Mouse (Mus musculus): ENCODE measurements around the gene Tmem86a. TPM values are rescaled to one million over a fixed set of nuclear protein-coding genes. Genes with fewer than 3 reads are reported as not detected.

The Tmem86a gene
- polyA plus RNA-seq, 1 experiment, result 2.6 TPM

DNA sequence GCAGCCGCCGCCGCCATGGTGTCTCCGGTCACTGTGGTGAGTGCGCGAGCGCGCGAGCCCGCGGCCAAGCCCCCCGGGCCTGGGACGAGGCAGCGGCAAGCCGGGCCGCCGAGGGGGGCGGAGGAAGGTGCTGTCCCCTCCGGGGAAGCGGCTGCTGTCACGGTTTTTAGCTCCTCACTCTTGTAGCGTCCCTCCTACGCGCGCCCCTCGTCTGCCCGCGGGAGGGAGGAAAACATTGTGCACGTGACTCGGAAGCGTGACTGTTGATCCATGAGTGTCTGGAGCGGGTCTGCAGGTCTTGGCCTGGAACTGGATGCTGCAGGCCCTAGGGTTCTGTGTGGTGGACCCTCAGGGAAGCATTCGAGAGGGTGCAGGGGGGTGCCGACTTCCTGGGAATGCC lies 365 bp downstream of the Tmem86a start:
- Histone ChIP-seq H3K4me3 (ENCODE audit: insufficient read depth, low read depth, low read length) (peak overlapping the region; percentile 88), H3K4me1 (ENCODE audit: control insufficient read depth, insufficient read depth, insufficient read length, low read length) (peaks cover 24% of the 10 kb centered on the region)

DNA sequence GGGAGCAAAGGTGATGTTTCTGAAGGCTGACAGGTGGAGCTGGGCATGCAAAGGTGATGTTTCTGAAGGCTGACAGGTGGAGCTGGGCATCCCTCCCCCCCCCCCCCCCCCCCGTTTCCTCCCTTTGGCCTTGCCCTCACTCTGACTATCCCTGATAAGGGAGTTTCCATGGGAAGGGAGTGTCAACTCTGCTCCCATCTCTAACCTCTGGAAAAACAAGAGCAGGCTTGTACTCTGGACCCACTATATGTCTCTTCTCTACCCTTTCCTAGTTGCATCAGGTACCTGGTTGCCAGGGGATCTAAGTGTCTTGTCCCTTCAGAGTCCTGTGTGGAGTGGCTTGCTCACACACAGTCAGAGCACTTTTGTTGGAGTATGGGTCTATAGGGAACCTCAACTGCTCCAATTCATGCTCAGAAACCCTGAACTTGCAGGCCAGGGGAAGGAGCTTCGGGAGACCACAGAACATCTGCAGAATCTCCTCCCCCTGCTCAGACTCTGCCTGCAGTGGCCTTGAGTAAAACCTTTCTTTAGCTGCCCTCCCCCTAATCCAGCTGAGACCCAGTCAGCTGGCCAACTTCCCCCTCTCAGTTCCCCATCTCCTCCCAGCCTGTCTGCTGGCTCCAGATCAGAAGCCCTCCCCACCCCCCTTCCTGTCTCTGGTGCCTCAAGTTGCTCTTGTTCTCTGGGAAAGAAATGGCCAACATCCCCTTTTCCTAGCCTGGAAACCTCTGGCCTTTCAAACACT lies 1.2 kb downstream of the Tmem86a start:
- Histone ChIP-seq H3K4me3 (ENCODE audit: insufficient read depth, low read depth, low read length) (peak overlapping the region; percentile 88), H3K4me1 (ENCODE audit: control insufficient read depth, insufficient read depth, insufficient read length, low read length) (peaks cover 24% of the 10 kb centered on the region), H3K27ac (replicated peaks; ENCODE audit: low read depth, low read length) (peak overlapping the region; percentile 80)

More for the DNA sequence above, 365 bp downstream of the Tmem86a start:
- peak overlapping the region; percentile 82 for H3K27ac ChIP-seq (replicated peaks; ENCODE audit: low read depth, low read length)

DNA sequence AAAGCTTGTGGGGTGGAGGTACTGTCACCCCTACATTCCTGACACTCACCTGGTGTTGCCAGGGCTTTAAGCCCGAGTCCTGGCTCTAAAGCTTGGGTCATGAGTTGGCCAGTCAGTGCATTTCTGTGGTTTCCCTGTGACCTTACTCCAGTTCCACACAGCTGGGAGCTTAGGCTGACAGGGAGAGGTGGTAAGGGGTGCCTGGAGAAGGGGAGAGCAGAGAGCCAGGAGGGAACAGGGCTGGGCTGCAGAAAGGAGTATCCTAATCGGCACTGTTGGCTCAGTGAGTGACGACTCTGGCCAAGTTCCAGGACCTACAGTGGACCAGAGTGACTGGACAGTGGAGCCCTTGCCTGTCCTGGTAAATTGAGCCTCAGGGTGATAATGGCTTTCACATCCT lies 1.9 kb downstream of the Tmem86a start:
- Histone ChIP-seq H3K4me1 (ENCODE audit: control insufficient read depth, insufficient read depth, insufficient read length, low read length) (peaks cover 24% of the 10 kb centered on the region), H3K27ac (replicated peaks; ENCODE audit: low read depth, low read length) (peak overlapping the region; percentile 80), H3K4me3 (ENCODE audit: insufficient read depth, low read depth, low read length) (peak overlapping the region; percentile 38)

DNA sequence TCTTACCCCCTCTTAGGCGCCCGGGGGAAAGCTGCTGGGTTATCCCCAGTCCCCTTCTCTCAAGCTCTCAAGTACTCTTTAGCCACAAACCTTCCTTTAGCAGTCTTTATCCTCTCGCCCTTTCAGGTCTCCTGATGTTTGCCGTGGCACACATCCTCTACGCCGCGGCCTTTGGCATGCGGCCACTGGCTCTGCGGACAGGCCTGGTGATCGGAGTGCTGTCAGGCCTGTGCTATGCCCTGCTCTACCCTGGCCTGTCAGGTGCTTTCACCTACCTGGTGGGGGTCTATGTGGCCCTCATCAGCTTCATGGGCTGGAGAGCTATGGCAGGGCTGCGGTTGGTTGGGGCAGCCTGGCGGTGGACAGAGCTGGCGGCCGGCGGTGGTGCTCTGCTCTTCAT lies 2.9 kb downstream of the Tmem86a start:
- peaks cover 24% of the 10 kb centered on the region for H3K4me1 ChIP-seq (ENCODE audit: control insufficient read depth, insufficient read depth, insufficient read length, low read length)
- H3K4me3 ChIP-seq (ENCODE audit: insufficient read depth, low read depth, low read length), result peak overlapping the region; percentile 38; the same call in 1 of the 2 replicates
- peak overlapping the region; percentile 80; the same call in 1 of the 2 replicates for H3K27ac ChIP-seq (replicated peaks; ENCODE audit: low read depth, low read length)

DNA sequence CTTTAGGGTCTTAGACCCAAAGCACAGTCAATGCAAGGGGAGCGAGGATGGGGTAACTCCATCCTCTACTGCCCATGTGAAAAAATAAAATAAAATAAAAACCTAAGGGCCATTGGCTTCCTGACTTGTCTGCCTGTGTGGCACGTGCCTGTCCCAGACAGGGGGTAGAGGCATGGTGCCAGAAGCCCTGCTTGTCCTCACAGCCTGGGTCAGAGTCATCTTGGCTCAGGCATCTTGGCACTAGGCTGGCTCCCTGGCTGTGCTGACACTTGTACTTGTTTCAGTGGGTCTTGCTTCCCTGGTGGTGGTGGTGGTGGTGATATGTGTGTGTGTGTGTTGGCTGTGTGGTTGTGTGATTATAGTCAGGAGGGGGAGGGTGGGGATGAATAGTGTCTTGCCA lies 4.3 kb downstream of the Tmem86a start:
- Histone ChIP-seq H3K4me1 (ENCODE audit: control insufficient read depth, insufficient read depth, insufficient read length, low read length) (peaks cover 24% of the 10 kb centered on the region), H3K27ac (replicated peaks; ENCODE audit: low read depth, low read length) (no peak overlapping the region), H3K4me3 (ENCODE audit: insufficient read depth, low read depth, low read length) (no peak overlapping the region)

DNA sequence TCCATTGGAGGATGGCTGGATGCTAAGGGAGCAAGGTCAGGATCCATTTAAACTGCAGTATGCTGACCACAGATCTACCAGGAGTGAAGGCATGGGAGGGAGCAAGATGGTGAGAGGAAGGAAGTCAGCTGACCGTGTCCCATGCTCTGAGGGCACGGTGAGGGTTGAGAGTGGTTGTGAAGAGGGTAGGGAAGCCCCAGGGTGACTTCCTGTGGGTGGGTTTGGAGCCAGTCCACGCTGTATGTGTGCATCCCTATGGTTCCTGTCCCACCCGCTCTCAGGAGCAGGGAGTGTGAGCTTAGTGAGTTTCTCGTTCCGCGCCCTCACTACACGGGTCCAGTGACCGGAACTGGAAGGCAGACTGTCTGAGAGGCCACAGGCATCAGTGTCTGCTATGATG lies 5.3 kb downstream of the Tmem86a start:
- peaks cover 21% of the 10 kb centered on the region for H3K4me1 ChIP-seq (ENCODE audit: control insufficient read depth, insufficient read depth, insufficient read length, low read length)
- H3K4me3 ChIP-seq (ENCODE audit: insufficient read depth, low read depth, low read length), result no peak overlapping the region
- H3K27ac ChIP-seq (replicated peaks; ENCODE audit: low read depth, low read length), result no peak overlapping the region

DNA sequence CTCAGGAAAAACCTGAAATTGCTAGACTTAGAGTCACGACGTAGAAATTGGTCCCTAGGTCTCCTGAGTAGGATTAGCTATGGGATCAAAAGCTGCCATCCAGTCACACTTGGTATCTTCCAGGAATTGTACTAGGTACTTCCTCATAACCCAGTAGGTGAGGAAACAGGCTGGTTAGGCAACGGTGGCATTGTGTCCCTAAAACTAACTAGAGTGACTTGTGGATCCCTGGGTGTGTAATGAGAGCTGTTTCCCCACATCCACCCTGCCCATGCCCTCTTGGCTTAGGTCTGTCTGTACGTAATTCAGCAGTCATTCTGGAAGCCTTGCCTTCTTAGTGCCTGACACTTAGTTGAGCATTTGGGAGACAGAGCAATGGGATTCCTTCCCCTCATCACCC lies 5.9 kb downstream of the Tmem86a start:
- Histone ChIP-seq H3K4me1 (ENCODE audit: control insufficient read depth, insufficient read depth, insufficient read length, low read length) (peaks cover 21% of the 10 kb centered on the region), H3K4me3 (ENCODE audit: insufficient read depth, low read depth, low read length) (no peak overlapping the region), H3K27ac (replicated peaks; ENCODE audit: low read depth, low read length) (no peak overlapping the region)

DNA sequence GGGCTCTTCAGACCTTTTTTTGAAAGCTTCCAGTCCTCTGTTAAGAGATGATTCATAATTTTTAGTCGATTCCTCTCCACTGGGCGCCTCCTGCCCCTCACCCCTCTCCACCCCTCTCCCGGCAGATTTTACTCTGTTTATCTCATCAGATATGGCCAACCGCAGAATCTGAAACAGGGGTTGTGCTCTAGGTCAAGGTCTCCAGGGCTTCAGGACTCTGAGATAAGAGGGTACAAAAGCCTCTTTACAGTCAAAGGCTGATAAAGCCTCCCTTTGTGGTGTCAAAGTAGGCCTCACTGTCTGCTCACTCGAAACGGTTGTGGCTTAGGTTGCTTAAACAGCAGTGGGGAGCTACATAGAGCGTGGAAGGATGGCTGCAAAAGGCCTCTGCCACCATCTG lies 8.9 kb downstream of the Tmem86a start:
- peaks cover 6% of the 10 kb centered on the region for H3K4me1 ChIP-seq (ENCODE audit: control insufficient read depth, insufficient read depth, insufficient read length, low read length)
- no peak overlapping the region for H3K4me3 ChIP-seq (ENCODE audit: insufficient read depth, low read depth, low read length)
- no peak overlapping the region for H3K27ac ChIP-seq (replicated peaks; ENCODE audit: low read depth, low read length)

DNA sequence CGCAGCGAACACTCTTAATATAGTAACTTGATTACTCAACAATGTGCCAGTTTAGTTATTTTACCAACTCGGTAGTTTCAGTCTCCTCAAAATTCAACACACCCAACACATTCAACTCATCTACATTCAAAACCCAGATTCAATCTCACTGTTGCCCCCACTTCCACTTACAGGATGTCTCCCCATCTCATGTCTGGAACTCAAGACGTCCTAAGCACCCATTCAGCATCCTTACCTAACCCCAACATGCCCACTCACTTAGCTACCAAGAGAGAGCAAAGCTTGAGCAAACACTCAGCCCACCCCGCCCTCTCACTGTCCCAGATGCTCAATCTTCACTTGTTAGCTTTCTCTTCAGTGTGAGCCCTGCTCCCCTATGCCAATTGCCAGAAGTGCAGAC lies 11.2 kb downstream of the Tmem86a start:
- H3K4me3 ChIP-seq (ENCODE audit: insufficient read depth, low read depth, low read length), result no peak overlapping the region
- no peaks in the 10 kb centered on the region for H3K4me1 ChIP-seq (ENCODE audit: control insufficient read depth, insufficient read depth, insufficient read length, low read length)
- H3K27ac ChIP-seq (replicated peaks; ENCODE audit: low read depth, low read length), result no peak overlapping the region

DNA sequence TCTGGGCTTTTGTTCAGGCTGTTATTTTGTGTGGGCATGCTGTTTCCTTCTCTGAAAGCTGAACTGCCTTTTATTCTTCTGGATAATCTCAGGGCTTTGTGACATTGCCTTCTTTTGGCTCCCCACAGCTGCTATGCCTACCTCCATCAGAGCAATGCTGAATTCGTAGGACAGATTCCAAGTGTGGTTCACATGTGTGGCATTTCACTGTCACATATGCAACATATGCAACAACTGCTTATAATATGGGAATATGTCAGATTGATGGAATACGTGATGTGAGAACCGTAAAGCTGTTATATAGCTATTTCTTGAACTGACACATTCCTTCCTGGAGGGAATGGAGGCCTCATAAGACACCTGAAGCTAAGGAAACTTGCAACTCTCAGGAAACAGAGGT lies 16.5 kb downstream of the Tmem86a start:
- Histone ChIP-seq H3K4me3 (ENCODE audit: insufficient read depth, low read depth, low read length) (no peak overlapping the region), H3K4me1 (ENCODE audit: control insufficient read depth, insufficient read depth, insufficient read length, low read length) (no peaks in the 10 kb centered on the region), H3K27ac (replicated peaks; ENCODE audit: low read depth, low read length) (no peak overlapping the region)

DNA sequence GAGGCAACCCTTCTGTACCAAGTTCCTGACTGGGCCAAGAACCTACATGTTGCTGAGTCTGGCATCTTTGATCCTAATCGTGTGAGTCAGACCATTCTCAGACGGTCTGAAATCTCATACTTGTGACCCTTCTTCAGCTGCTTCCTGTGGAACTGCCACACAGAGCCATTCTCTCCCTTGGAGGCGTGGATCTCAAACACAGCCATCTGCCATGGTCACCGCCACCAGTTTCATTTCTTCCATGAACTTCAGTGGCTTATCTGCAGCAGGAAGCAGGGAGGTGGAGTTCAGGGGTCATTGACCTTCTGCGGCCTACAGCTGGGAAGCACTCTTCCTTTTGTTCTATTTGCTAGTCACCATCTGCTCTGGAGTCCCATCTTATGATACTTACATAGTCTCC lies 17.5 kb downstream of the Tmem86a start:
- H3K4me3 ChIP-seq (ENCODE audit: insufficient read depth, low read depth, low read length), result no peak overlapping the region
- H3K4me1 ChIP-seq (ENCODE audit: control insufficient read depth, insufficient read depth, insufficient read length, low read length), result peaks cover 5% of the 10 kb centered on the region; the same call in 1 of the 2 replicates
- no peak overlapping the region for H3K27ac ChIP-seq (replicated peaks; ENCODE audit: low read depth, low read length)

DNA sequence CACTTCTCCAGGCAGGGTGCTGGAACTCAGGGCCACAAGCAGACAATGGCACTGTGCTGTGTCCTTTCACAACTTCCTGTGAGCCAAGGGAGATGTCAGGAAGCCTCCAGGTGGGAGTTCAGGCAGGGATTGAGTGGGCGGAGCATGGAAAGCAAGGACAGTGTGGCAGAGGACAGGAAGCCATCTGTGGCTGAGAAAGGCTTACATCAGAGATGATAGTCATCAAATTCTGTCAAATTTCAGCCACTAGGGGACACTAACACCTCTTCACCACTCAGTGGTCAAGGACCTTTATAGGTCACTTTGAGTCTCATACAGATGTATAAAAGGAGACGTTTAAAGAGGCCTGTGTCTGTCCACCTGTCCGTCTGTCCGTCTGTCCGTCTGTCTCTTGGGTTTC lies 22.1 kb downstream of the Tmem86a start:
- Histone ChIP-seq H3K4me1 (ENCODE audit: control insufficient read depth, insufficient read depth, insufficient read length, low read length) (peaks cover 14% of the 10 kb centered on the region), H3K4me3 (ENCODE audit: insufficient read depth, low read depth, low read length) (no peak overlapping the region), H3K27ac (replicated peaks; ENCODE audit: low read depth, low read length) (peak overlapping the region; percentile 61)

DNA sequence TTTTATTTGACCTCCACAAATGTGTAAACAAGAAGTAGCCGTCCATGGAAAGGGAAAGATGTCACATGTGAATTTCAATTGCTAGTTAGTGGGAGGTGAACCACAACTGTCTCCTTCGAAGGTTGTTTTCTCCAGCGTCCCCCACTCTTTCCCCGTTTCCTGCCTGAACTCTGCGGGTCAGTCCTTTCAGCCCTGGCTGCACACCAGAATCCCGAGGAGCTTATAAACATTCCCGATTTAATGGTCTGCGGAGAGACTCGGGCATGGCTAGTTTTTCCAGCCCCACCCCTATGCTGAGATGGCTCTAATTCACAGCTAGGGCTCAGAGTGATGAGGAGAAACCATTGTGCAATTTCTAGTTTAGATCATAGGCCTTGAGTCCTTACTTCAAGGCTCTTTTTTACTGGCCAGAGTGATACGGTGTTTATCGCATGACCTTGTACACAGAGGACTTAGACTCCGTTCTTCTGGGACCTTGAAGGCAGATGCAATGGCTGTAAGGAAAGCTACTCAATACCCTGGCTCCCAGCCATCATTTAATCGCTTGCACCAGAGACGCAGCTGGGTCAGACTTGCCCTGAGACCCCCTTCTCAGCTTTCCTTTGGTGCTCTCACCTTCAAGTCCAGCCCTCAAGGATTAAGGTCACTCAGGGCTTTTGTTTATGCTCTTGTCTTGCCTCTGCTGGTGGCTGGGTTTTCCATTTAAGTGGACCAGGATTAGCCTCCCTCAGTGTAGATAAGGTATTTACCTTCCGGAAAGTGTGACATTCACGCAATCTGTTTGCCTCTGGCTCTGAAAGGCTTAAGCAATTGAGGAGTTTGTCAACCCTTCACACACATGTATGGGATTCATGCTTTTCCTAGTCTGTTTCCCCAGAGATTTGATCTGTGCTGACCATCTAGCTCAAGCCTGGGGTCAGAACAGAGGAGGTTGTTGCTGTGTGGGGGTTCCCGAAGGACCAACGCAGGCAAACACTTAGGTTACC lies 23.4 kb downstream of the Tmem86a start:
- no peak overlapping the region for H3K4me3 ChIP-seq (ENCODE audit: insufficient read depth, low read depth, low read length)
- peaks cover 14% of the 10 kb centered on the region for H3K4me1 ChIP-seq (ENCODE audit: control insufficient read depth, insufficient read depth, insufficient read length, low read length)
- H3K27ac ChIP-seq (replicated peaks; ENCODE audit: low read depth, low read length), result peak overlapping the region; percentile 55

DNA sequence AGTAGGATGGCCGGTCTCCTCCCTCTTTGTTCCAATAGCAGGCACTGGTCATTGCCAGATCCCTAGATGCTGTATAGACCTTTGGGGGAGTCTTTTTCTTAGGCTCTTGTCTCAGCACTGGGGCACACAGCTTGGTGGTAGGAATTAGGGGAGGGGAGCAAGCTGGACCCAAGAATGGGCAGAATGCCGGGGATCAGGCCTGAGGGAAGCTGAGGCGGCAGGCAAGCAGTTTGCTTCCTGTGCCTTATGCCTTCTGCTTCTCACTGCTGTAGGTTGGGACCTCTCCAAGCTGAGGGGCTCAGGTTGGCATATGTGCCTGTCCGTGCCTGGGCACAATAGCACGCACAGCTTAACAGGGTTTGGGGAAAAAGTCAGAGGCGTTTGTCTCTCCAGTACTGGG lies 25.8 kb downstream of the Tmem86a start:
- Histone ChIP-seq H3K4me1 (ENCODE audit: control insufficient read depth, insufficient read depth, insufficient read length, low read length) (peaks cover 16% of the 10 kb centered on the region), H3K27ac (replicated peaks; ENCODE audit: low read depth, low read length) (0 out of 2 replicates have a peak overlapping the region, but pooled peaks have one; percentile 2), H3K4me3 (ENCODE audit: insufficient read depth, low read depth, low read length) (no peak overlapping the region)

DNA sequence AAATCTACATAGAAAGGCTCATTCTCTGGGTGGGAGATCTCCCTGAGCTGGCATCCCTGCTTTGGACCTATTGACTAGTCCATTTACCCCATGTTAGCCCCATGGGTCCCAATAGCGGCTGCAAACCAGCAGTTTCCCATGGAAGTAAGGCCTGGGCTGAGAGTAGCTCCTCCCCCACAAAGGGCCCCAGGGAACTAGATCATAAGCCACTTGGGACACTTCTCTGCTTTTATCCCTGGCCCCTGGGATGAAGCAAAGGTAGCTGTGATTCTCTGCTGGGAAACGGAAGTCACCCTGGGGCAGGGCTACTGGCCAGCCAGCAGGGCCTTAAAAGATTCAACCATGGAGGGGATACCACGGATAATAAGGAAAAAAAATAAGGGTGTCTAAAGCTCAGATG lies 26.3 kb downstream of the Tmem86a start:
- Histone ChIP-seq H3K4me3 (ENCODE audit: insufficient read depth, low read depth, low read length) (no peak overlapping the region), H3K4me1 (ENCODE audit: control insufficient read depth, insufficient read depth, insufficient read length, low read length) (peaks cover 16% of the 10 kb centered on the region), H3K27ac (replicated peaks; ENCODE audit: low read depth, low read length) (no peak overlapping the region)

Measured in brown adipose tissue, adult 24 weeks (tissue).